Mouse (Mus musculus) left cerebral cortex, postnatal 25 days (tissue): Measurements from ENCODE around the gene Olfr1158. TPM values are rescaled to one million over a fixed set of nuclear protein-coding genes. Genes with fewer than 3 reads are reported as not detected.
"Not testable (repeated sequence)": the region's sequence is repeated elsewhere in the genome, so short reads cannot be mapped to it uniquely, and the experiment has no call there.

ENCODE experiments used
- DNase-seq, 2 experiments: peaks; one replicate each; pipeline ENCODE4 v3.0.0; 2022; ENCODE audit warnings: low spot score in 2 of 2, mixed read lengths in 1 of 2
- intact Hi-C: fragments of 180-260 bp; cut with DNase I; formaldehyde crosslinking; loops from one replicate; pipeline ENCODE4 v1.15.1; 2025
- total RNA-seq, 2 experiments: library from RNA; stranded (reverse); gene quantifications; 2 replicates each; pipeline ENCODE4 v1.2.3; 2021

Olfr1158 gene
- not detected for total RNA-seq

DNA sequence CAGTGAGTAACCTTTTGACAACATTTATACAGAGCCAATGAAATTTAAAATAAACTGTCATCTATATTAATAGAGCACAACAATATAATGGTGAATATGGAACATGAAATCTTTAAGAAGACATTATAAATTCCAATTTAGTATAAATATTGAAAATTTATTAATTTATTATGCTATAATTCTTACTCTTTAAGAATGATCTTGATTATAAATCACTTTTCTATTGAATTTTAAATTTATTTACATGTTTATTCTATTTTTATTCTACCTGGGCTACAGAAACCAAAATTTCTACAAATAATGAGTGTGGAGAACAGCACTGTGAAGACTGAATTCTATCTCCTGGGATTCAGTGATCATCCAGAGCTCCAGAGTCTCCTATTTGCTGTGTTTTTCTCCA is at the start of gene Olfr1158:
Gene Olfr1158 (plus strand): TSS at position 301 of the 400 bp plus-strand sequence.
- intact Hi-C loops: no loop called here
- no peak for DNase-seq

DNA sequence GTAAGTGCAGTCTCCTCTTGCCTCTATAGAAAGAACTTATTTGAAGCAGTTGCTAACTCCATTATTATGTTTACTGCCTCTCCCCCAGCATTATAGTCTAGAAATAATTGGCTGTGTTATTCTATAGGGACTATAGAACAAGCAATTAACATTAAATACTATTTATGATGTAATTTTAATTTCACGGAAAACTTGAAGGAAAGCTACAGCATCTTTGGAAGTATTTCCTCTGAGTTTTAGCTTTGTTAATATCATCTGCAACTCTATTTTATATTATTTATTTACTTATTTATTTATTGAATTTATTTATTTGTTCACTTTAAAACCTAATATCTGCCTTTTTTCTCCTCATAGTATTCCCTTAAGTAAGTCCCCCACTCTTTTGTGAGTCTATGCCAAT is 44.9 kb upstream of the Olfr1158 start, which contains the start of gene Olfr1155:
Gene Olfr1155 (minus strand): TSS at position 101 of the 400 bp plus-strand sequence.
- intact Hi-C loops: no loop called here

DNA sequence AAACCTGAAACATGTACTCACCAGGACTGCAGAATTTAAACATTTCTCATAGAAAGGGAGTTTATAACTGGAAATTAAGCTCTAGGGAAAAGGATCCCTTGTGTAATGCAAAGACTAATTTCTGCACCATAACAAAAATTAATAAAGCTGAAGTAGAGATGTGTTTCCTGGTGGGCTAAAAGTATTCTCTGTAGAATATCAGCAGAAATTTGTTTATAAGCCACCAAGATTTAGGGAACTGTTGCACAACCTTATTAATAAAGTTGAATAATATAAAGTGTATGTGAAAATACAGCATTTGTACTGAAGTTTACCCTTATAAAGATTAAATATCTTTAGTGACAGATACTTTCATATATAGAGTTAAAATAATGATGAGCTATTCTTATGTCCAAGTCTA is 36.9 kb upstream of the Olfr1158 start, which contains the start of gene Olfr1156:
Gene Olfr1156 (minus strand): TSS at position 101 of the 400 bp plus-strand sequence.
- no peak for DNase-seq
- intact Hi-C loops: no loop called here

More for the DNA sequence above, 44.9 kb upstream of the Olfr1158 start, which contains the start of gene Olfr1155:
- no peak for DNase-seq

DNA sequence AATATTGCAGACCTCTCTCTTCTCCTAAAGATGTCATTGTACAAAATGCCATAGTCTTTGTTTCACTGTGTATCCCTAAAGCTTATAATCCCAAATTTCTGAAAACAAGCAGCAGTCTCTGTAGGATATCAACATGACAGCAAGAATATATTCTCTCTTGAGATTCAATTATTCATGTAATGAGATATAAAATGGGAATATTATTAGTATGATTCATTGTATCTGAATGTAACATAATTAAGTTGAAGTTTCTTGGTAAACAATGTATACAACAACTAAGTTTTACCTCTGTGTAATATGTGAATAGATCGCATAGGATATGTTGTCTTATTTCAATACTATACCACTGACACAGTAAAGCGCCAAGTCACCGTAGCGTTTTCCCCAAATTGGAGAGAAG is 21.7 kb upstream of the Olfr1158 start, which contains the start of gene Olfr1157:
Gene Olfr1157 (minus strand): TSS at position 101 of the 400 bp plus-strand sequence.
- intact Hi-C loops: no loop called here
- DNase-seq: no peak

DNA sequence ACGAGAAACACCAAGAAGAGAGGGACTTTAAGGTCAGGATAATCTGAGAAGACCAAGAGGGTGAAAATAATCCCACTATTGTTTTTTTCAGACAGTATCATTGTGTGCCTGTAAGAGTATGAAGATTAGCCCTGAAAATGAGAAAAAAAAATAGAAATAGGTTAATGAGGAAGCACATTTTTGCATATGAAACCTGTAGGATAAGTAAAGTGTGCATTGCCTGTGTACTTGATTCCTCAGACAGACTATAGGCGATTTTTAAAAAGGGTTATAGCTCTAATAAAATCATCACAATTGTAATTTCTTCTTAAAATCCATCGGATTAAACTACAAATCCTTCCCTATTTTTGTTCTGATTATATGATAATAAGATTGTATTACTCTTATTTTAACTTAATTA is 15.3 kb upstream of the Olfr1158 start, which contains the start of gene Olfr74:
Gene Olfr74 (minus strand): TSS at position 101 of the 400 bp plus-strand sequence.
- no peak for DNase-seq
- intact Hi-C loops: no loop called here

DNA sequence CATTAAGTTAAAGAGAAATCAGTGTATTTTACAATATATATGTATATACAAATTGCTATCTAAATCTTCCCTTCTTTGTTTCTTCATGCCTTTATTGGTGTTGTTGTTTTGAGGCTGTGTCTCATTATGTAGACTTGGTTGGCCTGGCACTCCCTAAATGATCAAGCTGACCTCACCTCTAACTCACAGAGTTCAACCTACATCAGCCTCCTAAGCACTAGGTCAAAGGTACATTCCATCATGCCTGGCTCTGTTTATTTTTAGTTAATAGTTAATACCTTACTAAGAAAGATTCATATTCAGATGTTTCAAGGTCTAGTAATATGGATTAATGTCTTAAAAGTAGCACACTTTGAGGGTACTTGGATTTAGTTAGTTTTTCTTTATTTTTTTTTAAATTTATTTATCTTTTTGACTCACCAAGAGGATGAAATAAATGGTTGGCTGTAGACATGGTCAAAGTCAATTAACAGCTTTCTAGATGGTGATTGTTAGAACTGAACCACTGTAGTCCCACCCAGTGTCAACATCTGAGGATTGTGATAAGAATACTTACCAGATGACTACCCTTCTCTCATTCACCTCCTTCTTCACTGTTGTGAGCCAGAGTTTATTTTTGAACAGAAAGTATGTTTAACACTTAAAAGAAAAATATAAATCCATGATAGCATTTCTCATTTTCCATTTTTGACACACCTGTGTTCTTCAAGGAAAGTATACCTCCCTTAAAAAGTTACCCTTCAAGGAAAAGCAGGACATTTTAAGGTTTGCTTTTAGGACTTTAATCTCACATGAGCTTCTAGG is 17.8 kb downstream of the Olfr1158 start, which contains the start of gene Olfr1160:
Gene Olfr1160 (minus strand): TSS at position 754 of the 804 bp plus-strand sequence.
- intact Hi-C loops: no loop called here
- no peak for DNase-seq

DNA sequence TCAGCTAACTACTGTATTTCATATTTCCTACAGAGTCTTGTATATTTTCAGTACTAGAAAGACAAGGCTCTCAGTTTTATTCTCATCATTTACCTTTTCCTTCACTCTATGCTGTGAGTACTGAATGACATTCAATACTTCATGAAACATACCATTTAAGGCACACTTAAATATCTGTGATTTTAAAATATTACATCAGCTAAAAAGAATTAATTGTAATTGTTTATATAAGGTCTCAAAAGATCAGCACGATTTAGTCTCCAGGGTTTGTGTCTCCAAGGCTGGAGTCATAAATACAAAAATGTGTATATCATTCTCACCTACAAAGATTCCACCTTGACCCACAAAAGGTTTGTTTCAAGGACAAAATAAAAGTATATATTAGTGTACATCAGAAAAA is 32.6 kb downstream of the Olfr1158 start, which contains the start of gene Olfr1161:
Gene Olfr1161 (plus strand): TSS at position 301 of the 400 bp plus-strand sequence.
- DNase-seq, intact Hi-C loops: not testable (repeated sequence)

DNA sequence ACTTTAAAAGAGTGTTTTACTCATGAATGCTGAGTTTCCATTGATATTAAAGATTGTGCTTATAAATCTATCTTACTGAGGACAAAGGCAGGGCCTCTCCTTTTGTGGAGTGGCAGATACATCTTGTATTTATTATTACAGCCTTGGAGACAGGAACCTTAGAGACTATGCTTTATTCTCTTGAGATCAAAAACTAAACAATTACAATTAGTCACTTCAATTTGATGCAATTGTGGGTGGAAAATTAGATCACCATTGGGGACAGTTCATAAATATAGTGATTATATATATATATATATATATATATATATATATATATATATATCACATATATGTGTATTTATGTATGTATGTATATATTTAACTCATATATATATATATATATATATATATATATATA is 47.7 kb downstream of the Olfr1158 start, which contains the start of gene Olfr73:
Gene Olfr73 (minus strand): TSS at position 101 of the 400 bp plus-strand sequence.
- no peak for DNase-seq
- intact Hi-C loops: no loop called here

Other genes starting within 250 kb of the Olfr1158 start
- not detected for gene Olfr1140, start 246.4 kb upstream of the Olfr1158 start, total RNA-seq
- gene Olfr1141, start 236.1 kb upstream of the Olfr1158 start, total RNA-seq: not detected
- not detected for gene Olfr152, start 210.6 kb upstream of the Olfr1158 start, total RNA-seq
- not detected for gene Olfr1143, start 189.5 kb upstream of the Olfr1158 start, total RNA-seq
- not detected for gene Olfr1145, start 180.3 kb upstream of the Olfr1158 start, total RNA-seq
- not detected for gene Olfr1148, start 159.6 kb upstream of the Olfr1158 start, total RNA-seq
- gene Olfr1150-ps1, start 146.1 kb upstream of the Olfr1158 start, total RNA-seq: not detected
- not detected for gene Olfr1151, start 134.3 kb upstream of the Olfr1158 start, total RNA-seq
- gene Olfr1152, start 123.6 kb upstream of the Olfr1158 start, total RNA-seq: not detected
- gene Olfr1153, start 95.2 kb upstream of the Olfr1158 start, total RNA-seq: not detected
- gene Olfr1154, start 84.9 kb upstream of the Olfr1158 start, total RNA-seq: not detected
- not detected for gene Olfr1155, start 45.0 kb upstream of the Olfr1158 start, total RNA-seq
- not detected for gene Olfr1156, start 37.0 kb upstream of the Olfr1158 start, total RNA-seq
- gene Olfr1157, start 21.8 kb upstream of the Olfr1158 start, total RNA-seq: not detected
- not detected for gene Olfr74, start 15.4 kb upstream of the Olfr1158 start, total RNA-seq
- not detected for gene Olfr1160, start 18.2 kb downstream of the Olfr1158 start, total RNA-seq
- gene Olfr1161, start 32.7 kb downstream of the Olfr1158 start, total RNA-seq: not detected
- gene Olfr73, start 47.6 kb downstream of the Olfr1158 start, total RNA-seq: not detected
- not detected for gene Olfr1162, start 61.0 kb downstream of the Olfr1158 start, total RNA-seq
- gene Olfr1163, start 81.7 kb downstream of the Olfr1158 start, total RNA-seq: not detected
- not detected for gene Olfr1164, start 103.9 kb downstream of the Olfr1158 start, total RNA-seq
- not detected for gene Olfr1166, start 138.2 kb downstream of the Olfr1158 start, total RNA-seq
- gene Olfr1167, start 165.1 kb downstream of the Olfr1158 start, total RNA-seq: not detected
- not detected for gene Olfr1168, start 191.8 kb downstream of the Olfr1158 start, total RNA-seq
- not detected for gene Olfr1170, start 238.2 kb downstream of the Olfr1158 start, total RNA-seq